Mouse (Mus musculus): ENCODE results near the gene Cox5b.

GRCm38 (mm10) chr1:36708626-36709025, 17.4 kb downstream of the Cox5b start:
- TF ChIP-seq TAL1 (IDR thresholded peaks at IDR 0.05; ENCODE audit: low read length) = no peak
- no peak for TF ChIP-seq GATA1 (IDR thresholded peaks at IDR 0.05; ENCODE audit: low read length)

Measured in erythroblast, embryonic 14.5 days (primary cell).